Mouse (Mus musculus): Measurements from ENCODE around the gene Samd4.

Samd4 gene

GRCm38 (mm10) chr14:46994704-46995103 is 112.0 kb downstream of the Samd4 start:
- DNase-seq (ENCODE audit: extremely low read depth, low read depth) = no peak

- no peak for DNase-seq (ENCODE audit: extremely low read depth, low read depth)
Observed at GRCm38 (mm10) chr14:46999321-47000025, 116.8 kb downstream of the Samd4 start.

- DNase-seq (ENCODE audit: extremely low read depth, low read depth) = no peak
Observed at GRCm38 (mm10) chr14:47000096-47000736, 117.6 kb downstream of the Samd4 start.

GRCm38 (mm10) chr14:47000786-47001761 is 118.4 kb downstream of the Samd4 start:
- no peak for DNase-seq (ENCODE audit: extremely low read depth, low read depth)

- DNase-seq (ENCODE audit: extremely low read depth, low read depth) = peak; percentile 12
Observed at GRCm38 (mm10) chr14:47004161-47004560, 121.5 kb downstream of the Samd4 start.

- DNase-seq (ENCODE audit: extremely low read depth, low read depth) = no peak
Observed at GRCm38 (mm10) chr14:47011171-47012139, 128.8 kb downstream of the Samd4 start.

- no peak for DNase-seq (ENCODE audit: extremely low read depth, low read depth)
Observed at GRCm38 (mm10) chr14:47015618-47016017, 133.0 kb downstream of the Samd4 start.

GRCm38 (mm10) chr14:47017658-47018057 is 135.0 kb downstream of the Samd4 start:
- DNase-seq (ENCODE audit: extremely low read depth, low read depth) = peak; percentile 44

- DNase-seq (ENCODE audit: extremely low read depth, low read depth) = no peak
Observed at GRCm38 (mm10) chr14:47020886-47021285, 138.2 kb downstream of the Samd4 start.

- DNase-seq (ENCODE audit: extremely low read depth, low read depth) = no peak
Observed at GRCm38 (mm10) chr14:47023529-47023928, 140.9 kb downstream of the Samd4 start.

- no peak for DNase-seq (ENCODE audit: extremely low read depth, low read depth)
Observed at GRCm38 (mm10) chr14:47027431-47028118, 144.9 kb downstream of the Samd4 start.

- no peak for DNase-seq (ENCODE audit: extremely low read depth, low read depth)
Observed at GRCm38 (mm10) chr14:47031542-47031941, 148.9 kb downstream of the Samd4 start.

GRCm38 (mm10) chr14:47032140-47032539 is 149.5 kb downstream of the Samd4 start:
- DNase-seq (ENCODE audit: extremely low read depth, low read depth) = no peak

GRCm38 (mm10) chr14:47033423-47033822 is 150.8 kb downstream of the Samd4 start:
- no peak for DNase-seq (ENCODE audit: extremely low read depth, low read depth)

GRCm38 (mm10) chr14:47041699-47042098 is 159.0 kb downstream of the Samd4 start:
- DNase-seq (ENCODE audit: extremely low read depth, low read depth) = no peak

- DNase-seq (ENCODE audit: extremely low read depth, low read depth) = no peak
Observed at GRCm38 (mm10) chr14:47049051-47049450, 166.4 kb downstream of the Samd4 start.

- no peak for DNase-seq (ENCODE audit: extremely low read depth, low read depth)
Observed at GRCm38 (mm10) chr14:47051743-47052610, 169.3 kb downstream of the Samd4 start.

GRCm38 (mm10) chr14:47053101-47053500 is 170.4 kb downstream of the Samd4 start:
- DNase-seq (ENCODE audit: extremely low read depth, low read depth) = no peak

- no peak for DNase-seq (ENCODE audit: extremely low read depth, low read depth)
Observed at GRCm38 (mm10) chr14:47053824-47054223, 171.2 kb downstream of the Samd4 start.

Data from MEL-GATA-1-ER (cell line).